Mouse (Mus musculus) testis, adult 2 months (tissue): ENCODE measurements around the gene Arl8a.

ENCODE experiments used
- CTCF ChIP-seq: fragments of 200-500 bp; IDR thresholded peaks from 2 replicates; pipeline ENCODE4 v1.5.1; 2012; ENCODE audit warnings: low read depth, mild to moderate bottlenecking, inconsistent platforms, low read length, moderate library complexity; ENCODE audit not compliant: control insufficient read depth, insufficient read depth, insufficient replicate concordance
- POLR2A ChIP-seq: fragments of 200-500 bp; IDR thresholded peaks from 2 replicates; pipeline ENCODE4 v1.6.1; 2012; ENCODE audit warnings: low read depth, mild to moderate bottlenecking, inconsistent platforms, low read length, moderate library complexity; ENCODE audit not compliant: control insufficient read depth

- TF ChIP-seq POLR2A: no peak
- no peak for TF ChIP-seq CTCF
These were observed 39.8 kb downstream of the Arl8a start for GRCm38 (mm10) chr1:135186427-135186826.
